Mouse (Mus musculus) limb, embryonic 10.5 days (tissue): ENCODE measurements around the gene Ddah2. TPM values are rescaled to one million over a fixed set of nuclear protein-coding genes. Genes with fewer than 3 reads are reported as not detected.

Source experiments
- DNase-seq: peaks from one replicate; pipeline ENCODE4 v3.0.0-alpha.2; 2017; ENCODE audit warnings: low spot score
- H3K27ac ChIP-seq: fragments of 300-500 bp; sonication (generic); 2 replicates; pipeline ENCODE4 v1.5.1; 2016; ENCODE audit warnings: mild to moderate bottlenecking
- H3K27me3 ChIP-seq: fragments of 300-500 bp; sonication (generic); 2 replicates; pipeline ENCODE4 v1.6.1; 2016; ENCODE audit warnings: low read depth, mild to moderate bottlenecking; ENCODE audit not compliant: poor library complexity, severe bottlenecking
- H3K36me3 ChIP-seq: fragments of 300-500 bp; sonication (generic); 2 replicates; pipeline ENCODE4 v1.6.1; 2016; ENCODE audit warnings: mild to moderate bottlenecking, moderate library complexity
- H3K4me1 ChIP-seq: fragments of 300-500 bp; sonication (generic); 2 replicates; pipeline ENCODE4 v1.6.1; 2016
- H3K4me3 ChIP-seq: fragments of 300-500 bp; sonication (generic); 2 replicates; pipeline ENCODE4 v1.5.1; 2016; ENCODE audit warnings: mild to moderate bottlenecking, moderate library complexity
- H3K9me3 ChIP-seq: fragments of 300-500 bp; sonication (generic); replicated peaks from 2 replicates; pipeline ENCODE4 v1.6.1; 2016; ENCODE audit warnings: mild to moderate bottlenecking
- WGBS: fragments of 180-500 bp; shearing (Covaris S2); methylation state at CpG from one replicate; pipeline ENCODE4 v1.1.7; 2016; 5-methylcytosine and 5-hydroxymethylcytosine counted together
- polyA plus RNA-seq: library from polyadenylated mRNA; unstranded; fragments of >200 nt; fragmentation: Nextera tagmentation; extraction: Ambion mirVana; gene quantifications from 2 replicates; pipeline ENCODE4 v1.2.1, GENCODE M21; 2016

Gene Ddah2
- polyA plus RNA-seq = 453 and 568 TPM in 2 replicates

- Histone ChIP-seq H3K4me3 (peak within 1 kb of the TSS; percentile 78), H3K27me3 (peaks cover 20% of the 10 kb centered on the region), H3K4me1 (peaks cover 33% of the 10 kb centered on the region), H3K9me3 (no peaks in the 10 kb centered on the region), H3K27ac (peak within 1 kb of the TSS; percentile 96), H3K36me3 (peaks cover 80% of the 10 kb centered on the region)
- DNase-seq = peak; percentile 95
- under 1% methylated on average over 57 of the region's 57 CpGs for WGBS
Measured at GRCm38 (mm10) chr17:35058911-35059892, at the start of gene Ddah2. TSS of gene Ddah2 (plus strand) at chr17:35059035.

- no peaks in the 10 kb centered on the region for H3K4me1 ChIP-seq
- 93% methylated on average over 7 of the region's 7 CpGs for WGBS
- no peaks in the 10 kb centered on the region for H3K27me3 ChIP-seq
- no peak overlapping the region for H3K4me3 ChIP-seq
- H3K27ac ChIP-seq = no peak overlapping the region
- H3K9me3 ChIP-seq = no peaks in the 10 kb centered on the region
- DNase-seq = no peak
- H3K36me3 ChIP-seq = peaks cover 99% of the 10 kb centered on the region
Measured at GRCm38 (mm10) chr17:35009586-35009985, 49.2 kb upstream of the Ddah2 start.

GRCm38 (mm10) chr17:35011440-35011839, 47.4 kb upstream of the Ddah2 start:
- Histone ChIP-seq H3K4me3 (no peak overlapping the region), H3K9me3 (no peaks in the 10 kb centered on the region), H3K36me3 (peaks cover 100% of the 10 kb centered on the region), H3K27ac (no peak overlapping the region), H3K27me3 (no peaks in the 10 kb centered on the region), H3K4me1 (no peaks in the 10 kb centered on the region)
- WGBS = 92% methylated on average over 8 of the region's 8 CpGs
- DNase-seq = peak; percentile 28

- no peak overlapping the region for H3K4me3 ChIP-seq
- peaks cover 100% of the 10 kb centered on the region for H3K36me3 ChIP-seq
- no peaks in the 10 kb centered on the region for H3K27me3 ChIP-seq
- no peaks in the 10 kb centered on the region for H3K4me1 ChIP-seq
- H3K9me3 ChIP-seq = no peaks in the 10 kb centered on the region
- DNase-seq = peak; percentile 28
- 86% methylated on average over 13 of the region's 13 CpGs for WGBS
- H3K27ac ChIP-seq = no peak overlapping the region
Measured at GRCm38 (mm10) chr17:35012430-35012829, 46.4 kb upstream of the Ddah2 start.

GRCm38 (mm10) chr17:35013221-35013620, 45.6 kb upstream of the Ddah2 start:
- no peaks in the 10 kb centered on the region for H3K27me3 ChIP-seq
- peaks cover 99% of the 10 kb centered on the region for H3K36me3 ChIP-seq
- no peaks in the 10 kb centered on the region for H3K9me3 ChIP-seq
- H3K27ac ChIP-seq = no peak overlapping the region
- no peak overlapping the region for H3K4me3 ChIP-seq
- H3K4me1 ChIP-seq = no peaks in the 10 kb centered on the region
- WGBS = 82% methylated on average over 6 of the region's 6 CpGs
- DNase-seq = peak; percentile 29

GRCm38 (mm10) chr17:35015296-35015695, 43.5 kb upstream of the Ddah2 start:
- Histone ChIP-seq H3K27me3 (no peaks in the 10 kb centered on the region), H3K9me3 (no peaks in the 10 kb centered on the region), H3K4me3 (0 out of 2 replicates have a peak overlapping the region, but pooled peaks have one; percentile 4), H3K27ac (0 out of 2 replicates have a peak overlapping the region, but pooled peaks have one; percentile 16), H3K36me3 (peaks cover 81% of the 10 kb centered on the region), H3K4me1 (no peaks in the 10 kb centered on the region)
- no peak for DNase-seq
- 95% methylated on average over 16 of the region's 16 CpGs for WGBS

GRCm38 (mm10) chr17:35016376-35016775, 42.5 kb upstream of the Ddah2 start, which contains the start of gene Vwa7:
TSS of gene Vwa7 (plus strand) at chr17:35016579.
- Histone ChIP-seq H3K9me3 (no peaks in the 10 kb centered on the region), H3K27me3 (no peaks in the 10 kb centered on the region), H3K4me1 (peaks cover 4% of the 10 kb centered on the region), H3K4me3 (0 out of 2 replicates have a peak within 1 kb of the TSS, but pooled peaks have one; percentile 11), H3K36me3 (peaks cover 70% of the 10 kb centered on the region), H3K27ac (0 out of 2 replicates have a peak within 1 kb of the TSS, but pooled peaks have one; percentile 16)
- DNase-seq = peak; percentile 32
- 90% methylated on average over 12 of the region's 12 CpGs for WGBS

GRCm38 (mm10) chr17:35016791-35017705, 41.8 kb upstream of the Ddah2 start:
- Histone ChIP-seq H3K9me3 (no peaks in the 10 kb centered on the region), H3K27ac (no peak overlapping the region), H3K4me1 (peaks cover 10% of the 10 kb centered on the region), H3K4me3 (no peak overlapping the region), H3K27me3 (no peaks in the 10 kb centered on the region), H3K36me3 (peaks cover 64% of the 10 kb centered on the region)
- DNase-seq = peak; percentile 33
- whole genome bisulfite sequencing = 80% methylated on average over 10 of the region's 10 CpGs

GRCm38 (mm10) chr17:35017706-35018030, 41.2 kb upstream of the Ddah2 start:
- Histone ChIP-seq H3K27me3 (no peaks in the 10 kb centered on the region), H3K4me3 (no peak overlapping the region), H3K4me1 (peaks cover 12% of the 10 kb centered on the region), H3K36me3 (peaks cover 57% of the 10 kb centered on the region), H3K9me3 (no peaks in the 10 kb centered on the region), H3K27ac (no peak overlapping the region)
- 74% methylated on average over 14 of the region's 14 CpGs for WGBS
- DNase-seq = peak; percentile 28

GRCm38 (mm10) chr17:35018171-35018570, 40.7 kb upstream of the Ddah2 start:
- no peak overlapping the region; the same call in 1 of the 2 replicates for H3K27ac ChIP-seq
- DNase-seq = no peak

GRCm38 (mm10) chr17:35019894-35020293, 38.9 kb upstream of the Ddah2 start:
- H3K9me3 ChIP-seq = no peaks in the 10 kb centered on the region
- no peak overlapping the region for H3K27ac ChIP-seq
- H3K4me3 ChIP-seq = no peak overlapping the region
- peak; percentile 30 for DNase-seq
- peaks cover 30% of the 10 kb centered on the region for H3K4me1 ChIP-seq
- 78% methylated on average over 11 of the region's 11 CpGs for WGBS
- no peaks in the 10 kb centered on the region for H3K27me3 ChIP-seq
- peaks cover 35% of the 10 kb centered on the region for H3K36me3 ChIP-seq

More at GRCm38 (mm10) chr17:35018171-35018570, 40.7 kb upstream of the Ddah2 start:
- no peak overlapping the region for H3K4me3 ChIP-seq
- no peaks in the 10 kb centered on the region for H3K27me3 ChIP-seq
- H3K9me3 ChIP-seq = no peaks in the 10 kb centered on the region
- 85% methylated on average over 3 of the region's 3 CpGs for WGBS
- H3K36me3 ChIP-seq = peaks cover 52% of the 10 kb centered on the region
- peaks cover 12% of the 10 kb centered on the region for H3K4me1 ChIP-seq

GRCm38 (mm10) chr17:35020551-35020950, 38.3 kb upstream of the Ddah2 start:
- H3K4me3 ChIP-seq = no peak overlapping the region
- H3K4me1 ChIP-seq = peaks cover 32% of the 10 kb centered on the region
- peak; percentile 28 for DNase-seq
- no peak overlapping the region for H3K27ac ChIP-seq
- WGBS = 87% methylated on average over 8 of the region's 8 CpGs
- H3K27me3 ChIP-seq = no peaks in the 10 kb centered on the region
- no peaks in the 10 kb centered on the region for H3K9me3 ChIP-seq
- H3K36me3 ChIP-seq = peaks cover 29% of the 10 kb centered on the region
